Mouse (Mus musculus): Measurements from ENCODE around the gene Vps37d.

DNA sequence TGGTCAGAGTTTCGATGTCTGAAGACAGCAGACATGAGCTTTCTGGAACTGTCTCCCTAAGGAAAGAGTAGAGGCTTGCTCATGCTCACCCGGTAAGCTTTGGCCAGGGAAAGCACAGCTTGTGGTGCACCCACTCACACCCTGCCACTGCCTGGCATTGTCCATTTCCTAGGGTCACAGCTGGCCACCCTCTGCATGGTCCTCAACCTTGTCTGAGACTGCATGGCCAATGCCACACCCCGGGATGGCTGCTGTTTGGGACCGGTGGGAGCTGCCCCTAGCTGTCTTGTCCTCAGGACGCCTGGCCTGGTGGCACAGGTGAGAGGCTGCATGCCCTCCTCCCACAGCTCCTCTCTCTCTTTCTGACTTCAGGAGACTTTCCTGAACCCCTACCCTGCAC lies 29.5 kb downstream of the Vps37d start:
- TF ChIP-seq CTCF (IDR thresholded peaks at IDR 0.05; ENCODE audit: low read depth, low read length), result no peak
- no peak for TF ChIP-seq POLR2A (IDR thresholded peaks at IDR 0.05; ENCODE audit: extremely low read depth, insufficient read depth, low read length)
